Mouse (Mus musculus): ENCODE measurements around the gene Srsf2. TPM values are rescaled to one million over a fixed set of nuclear protein-coding genes. Genes with fewer than 3 reads are reported as not detected.
A peak's percentile ranks its signal among the peaks of the same experiment; 100 is the strongest.
"Not testable (repeated sequence)": the region's sequence is repeated elsewhere in the genome, so short reads cannot be mapped to it uniquely, and the experiment has no call there.

Srsf2 gene
- polyA plus RNA-seq, 1 experiment from 2014 or later: 621 TPM

GRCm38 (mm10) chr11:116850085-116850484 lies 2.8 kb downstream of the Srsf2 start:
- WGBS (ENCODE audit: insufficient replicate concordance): 59% methylated on average over 4 of the region's 4 CpGs
- H3K9ac ChIP-seq (ENCODE audit: low read depth, low read length): no peak overlapping the region
- peak overlapping the region; percentile 90; the same call in 1 of the 2 replicates for H3K4me3 ChIP-seq (ENCODE audit: low read depth, low read length)
- no peaks in the 10 kb centered on the region for H3K9me3 ChIP-seq (replicated peaks; ENCODE audit: control insufficient read depth, low read length)
- H3K4me2 ChIP-seq: peak overlapping the region; percentile 78
- H3K4me1 ChIP-seq (ENCODE audit: control insufficient read depth, insufficient read depth, low read length): peaks cover 15% of the 10 kb centered on the region
- no peak for ATAC-seq (replicated peaks; ENCODE audit: insufficient number of reproducible peaks, low FRiP score, low TSS enrichment)
- H3K27me3 ChIP-seq (ENCODE audit: control insufficient read depth, insufficient read depth, low read length): no peaks in the 10 kb centered on the region
- peaks cover 5% of the 10 kb centered on the region for H3K36me3 ChIP-seq (ENCODE audit: control insufficient read depth, insufficient read depth, low read length)
- no peak overlapping the region for H3K27ac ChIP-seq (ENCODE audit: low read depth, low read length)

GRCm38 (mm10) chr11:116849587-116849986 lies 3.3 kb downstream of the Srsf2 start:
- Histone ChIP-seq H3K36me3 (ENCODE audit: control insufficient read depth, insufficient read depth, low read length) (peaks cover 5% of the 10 kb centered on the region), H3K4me1 (ENCODE audit: control insufficient read depth, insufficient read depth, low read length) (peaks cover 11% of the 10 kb centered on the region), H3K9ac (ENCODE audit: low read depth, low read length) (no peak overlapping the region), H3K27ac (ENCODE audit: low read depth, low read length) (no peak overlapping the region), H3K4me3 (ENCODE audit: low read depth, low read length) (no peak overlapping the region), H3K9me3 (replicated peaks; ENCODE audit: control insufficient read depth, low read length) (no peaks in the 10 kb centered on the region), H3K4me2 (no peak overlapping the region), H3K27me3 (ENCODE audit: control insufficient read depth, insufficient read depth, low read length) (no peaks in the 10 kb centered on the region)
- ATAC-seq (replicated peaks; ENCODE audit: insufficient number of reproducible peaks, low FRiP score, low TSS enrichment): no peak

- peaks cover 11% of the 10 kb centered on the region; the same call in 1 of the 2 replicates for H3K4me1 ChIP-seq (ENCODE audit: control insufficient read depth, insufficient read depth, low read length)
- H3K9ac ChIP-seq (ENCODE audit: low read depth, low read length); ATAC-seq (replicated peaks; ENCODE audit: insufficient number of reproducible peaks, low FRiP score, low TSS enrichment); H3K4me2 ChIP-seq; H3K9me3 ChIP-seq (replicated peaks; ENCODE audit: control insufficient read depth, low read length); H3K27ac ChIP-seq (ENCODE audit: low read depth, low read length); H3K36me3 ChIP-seq (ENCODE audit: control insufficient read depth, insufficient read depth, low read length); H3K4me3 ChIP-seq (ENCODE audit: low read depth, low read length); H3K27me3 ChIP-seq (ENCODE audit: control insufficient read depth, insufficient read depth, low read length): not testable (repeated sequence)
- 67% methylated on average over 2 of the region's 2 CpGs for WGBS (ENCODE audit: insufficient replicate concordance)
Observed at GRCm38 (mm10) chr11:116848877-116849178, 4.1 kb downstream of the Srsf2 start.

GRCm38 (mm10) chr11:116848086-116848876 lies 4.6 kb downstream of the Srsf2 start:
- WGBS (ENCODE audit: insufficient replicate concordance): 78% methylated on average over 5 of the region's 5 CpGs

GRCm38 (mm10) chr11:116847187-116848085 lies 5.5 kb downstream of the Srsf2 start:
- Histone ChIP-seq H3K9me3 (replicated peaks; ENCODE audit: control insufficient read depth, low read length) (no peaks in the 10 kb centered on the region), H3K4me3 (ENCODE audit: low read depth, low read length) (no peak overlapping the region), H3K36me3 (ENCODE audit: control insufficient read depth, insufficient read depth, low read length) (peaks cover 5% of the 10 kb centered on the region), H3K9ac (ENCODE audit: low read depth, low read length) (no peak overlapping the region), H3K4me2 (no peak overlapping the region), H3K27ac (ENCODE audit: low read depth, low read length) (0 out of 2 replicates have a peak overlapping the region, but pooled peaks have one; percentile 29), H3K4me1 (ENCODE audit: control insufficient read depth, insufficient read depth, low read length) (peaks cover 11% of the 10 kb centered on the region; the same call in 1 of the 2 replicates), H3K27me3 (ENCODE audit: control insufficient read depth, insufficient read depth, low read length) (no peaks in the 10 kb centered on the region)
- ATAC-seq (replicated peaks; ENCODE audit: insufficient number of reproducible peaks, low FRiP score, low TSS enrichment): no peak
- WGBS (ENCODE audit: insufficient replicate concordance): 87% methylated on average over 3 of the region's 3 CpGs

More at GRCm38 (mm10) chr11:116848086-116848876, 4.6 kb downstream of the Srsf2 start:
- peaks cover 11% of the 10 kb centered on the region; the same call in 1 of the 2 replicates for H3K4me1 ChIP-seq (ENCODE audit: control insufficient read depth, insufficient read depth, low read length)
- no peak overlapping the region for H3K4me3 ChIP-seq (ENCODE audit: low read depth, low read length)
- H3K27ac ChIP-seq (ENCODE audit: low read depth, low read length): no peak overlapping the region
- no peak for ATAC-seq (replicated peaks; ENCODE audit: insufficient number of reproducible peaks, low FRiP score, low TSS enrichment)
- H3K36me3 ChIP-seq (ENCODE audit: control insufficient read depth, insufficient read depth, low read length): peaks cover 5% of the 10 kb centered on the region
- no peak overlapping the region for H3K4me2 ChIP-seq
- no peaks in the 10 kb centered on the region for H3K9me3 ChIP-seq (replicated peaks; ENCODE audit: control insufficient read depth, low read length)
- no peaks in the 10 kb centered on the region for H3K27me3 ChIP-seq (ENCODE audit: control insufficient read depth, insufficient read depth, low read length)
- H3K9ac ChIP-seq (ENCODE audit: low read depth, low read length): no peak overlapping the region

GRCm38 (mm10) chr11:116846593-116847181 lies 6.2 kb downstream of the Srsf2 start:
- no peaks in the 10 kb centered on the region for H3K27me3 ChIP-seq (ENCODE audit: control insufficient read depth, insufficient read depth, low read length)
- no peak overlapping the region for H3K4me3 ChIP-seq (ENCODE audit: low read depth, low read length)
- H3K4me1 ChIP-seq (ENCODE audit: control insufficient read depth, insufficient read depth, low read length): peaks cover 12% of the 10 kb centered on the region
- no peaks in the 10 kb centered on the region for H3K9me3 ChIP-seq (replicated peaks; ENCODE audit: control insufficient read depth, low read length)
- WGBS (ENCODE audit: insufficient replicate concordance): 83% methylated on average over 4 of the region's 4 CpGs
- peaks cover 5% of the 10 kb centered on the region for H3K36me3 ChIP-seq (ENCODE audit: control insufficient read depth, insufficient read depth, low read length)
- H3K4me2 ChIP-seq: no peak overlapping the region
- ATAC-seq (replicated peaks; ENCODE audit: insufficient number of reproducible peaks, low FRiP score, low TSS enrichment): no peak
- H3K9ac ChIP-seq (ENCODE audit: low read depth, low read length): no peak overlapping the region
- no peak overlapping the region for H3K27ac ChIP-seq (ENCODE audit: low read depth, low read length)

GRCm38 (mm10) chr11:116843261-116844233 lies 9.3 kb downstream of the Srsf2 start, which contains the start of the genes Mettl23 and Jmjd6:
Gene Mettl23, plus strand, starts transcription at chr11:116843278.
Gene Jmjd6, minus strand, starts transcription at chr11:116843449.
- Histone ChIP-seq H3K27ac (ENCODE audit: low read depth, low read length) (peak within 1 kb of the TSS; percentile 99), H3K9ac (ENCODE audit: low read depth, low read length) (peak within 1 kb of the TSS; percentile 93), H3K4me3 (ENCODE audit: low read depth, low read length) (peak within 1 kb of the TSS; percentile 82), H3K4me2 (peak within 1 kb of the TSS; percentile 71), H3K9me3 (replicated peaks; ENCODE audit: control insufficient read depth, low read length) (no peaks in the 10 kb centered on the region), H3K27me3 (ENCODE audit: control insufficient read depth, insufficient read depth, low read length) (no peaks in the 10 kb centered on the region), H3K4me1 (ENCODE audit: control insufficient read depth, insufficient read depth, low read length) (peaks cover 28% of the 10 kb centered on the region), H3K36me3 (ENCODE audit: control insufficient read depth, insufficient read depth, low read length) (peaks cover 22% of the 10 kb centered on the region)
- WGBS (ENCODE audit: insufficient replicate concordance): under 1% methylated on average over 72 of the region's 72 CpGs
- peak; percentile 93 for ATAC-seq (replicated peaks; ENCODE audit: insufficient number of reproducible peaks, low FRiP score, low TSS enrichment)

Data from heart, embryonic 11.5 days (tissue).